Mouse (Mus musculus): ENCODE measurements around the gene Gm37240.

GRCm38 (mm10) chr3:85764937-85765337, 122.4 kb downstream of the Gm37240 start:
- no peak for TF ChIP-seq POLR2A (IDR thresholded peaks at IDR 0.05; ENCODE audit: borderline replicate concordance, low read depth, low read length)
- no peak for TF ChIP-seq CTCF (IDR thresholded peaks at IDR 0.05; ENCODE audit: low read depth, low read length)

All from bone marrow macrophage, adult 2 months (primary cell).